Mouse (Mus musculus): ENCODE data around the gene AU022252.

GRCm38 (mm10) chr4:119192757-119193156 is 39.8 kb downstream of the AU022252 start:
- TF ChIP-seq CTCF (IDR thresholded peaks at IDR 0.05; ENCODE audit: low read depth) (no peak), EP300 (IDR thresholded peaks at IDR 0.05; ENCODE audit: low read depth) (no peak)
